Mouse (Mus musculus) heart, postnatal 36 days (tissue): ENCODE results near the gene Siah1a. TPM values are rescaled to one million over a fixed set of nuclear protein-coding genes. Genes with fewer than 3 reads are reported as not detected.
A peak's percentile ranks its signal among the peaks of the same experiment; 100 is the strongest.

ENCODE experiments used
- DNase-seq, 2 experiments: peaks; one replicate each; pipeline ENCODE4 v3.0.0; 2021 to 2022
- intact Hi-C: fragments of 180-260 bp; cut with DNase I; formaldehyde crosslinking; loops from one replicate; pipeline ENCODE4 v1.15.1; 2025
- total RNA-seq, 2 experiments: library from RNA; stranded (reverse); gene quantifications; 2 replicates each; pipeline ENCODE4 v1.2.3; 2021

Siah1a gene
- 10 to 100 TPM; 16.1 to 17.7 TPM for total RNA-seq

DNA sequence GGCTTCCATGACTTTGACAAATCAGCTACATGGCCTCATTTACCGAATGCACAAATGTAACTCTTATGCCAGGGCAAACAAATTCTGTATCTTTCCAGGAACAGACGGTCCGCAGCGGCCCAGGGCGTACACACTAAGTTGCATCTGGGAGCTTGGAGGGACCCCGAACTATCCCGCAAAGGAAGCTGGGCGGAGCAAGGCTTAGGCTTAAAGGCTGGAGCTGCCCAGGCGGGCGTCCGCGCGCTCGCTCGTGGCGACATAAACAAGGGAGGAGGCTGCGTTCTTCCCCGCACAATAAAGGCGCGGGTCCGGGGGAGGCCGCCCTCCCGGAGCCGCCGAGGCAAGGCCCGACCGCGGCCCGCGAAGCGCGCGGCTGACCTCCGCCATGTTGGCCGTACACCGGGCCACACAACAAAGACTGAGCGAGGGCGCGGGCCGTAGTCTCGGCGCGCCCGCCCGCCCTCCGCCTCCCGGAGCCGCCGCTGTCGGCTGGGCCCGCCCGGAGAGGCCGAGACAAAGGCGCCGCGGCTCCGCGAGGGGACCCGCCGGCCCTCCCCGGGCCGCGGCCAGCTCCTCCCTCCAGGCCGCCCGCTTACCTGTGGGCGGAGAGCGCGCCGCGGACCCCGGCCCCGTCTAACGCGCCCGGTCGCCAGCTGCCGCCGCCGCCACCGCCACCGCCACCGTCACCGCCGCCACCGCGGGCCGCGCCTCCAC is at the start of gene Siah1a, which contains the start of gene Gm10638:
Gene Siah1a (minus strand): TSS at position 714 of the 714 bp plus-strand sequence.
Gene Gm10638 (plus strand): TSS at position 479 of the 714 bp plus-strand sequence.
- DNase-seq, result peak; percentile 71 to 84
- intact Hi-C loops, result loop anchor here (5.0 to 10.0 kb wide), 2 partner anchors 157 to 1191 kb away; partner anchors contain the start of gene Dnaja2

DNA sequence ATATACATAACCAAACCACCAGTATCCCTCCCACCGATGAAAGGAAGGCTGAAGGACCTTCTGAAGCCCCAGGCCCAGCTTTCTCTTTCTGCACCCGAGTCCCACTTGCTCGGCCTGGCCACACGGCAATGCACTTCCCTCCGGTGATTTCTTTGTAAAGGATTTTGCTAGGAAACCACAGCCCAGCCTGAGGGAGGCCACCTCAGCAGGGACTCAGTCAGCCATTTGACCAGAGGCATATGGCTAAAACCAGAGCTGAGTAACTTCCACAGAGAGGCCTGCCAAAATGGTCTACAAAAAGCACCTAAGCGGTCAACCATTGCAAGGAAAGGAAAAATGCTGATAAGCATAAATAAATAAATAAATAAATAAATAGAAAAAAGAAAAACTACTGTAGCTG is 49.0 kb upstream of the Siah1a start:
- DNase-seq, result no peak
- intact Hi-C loops, result loop anchor here (5.0 kb wide), 1 partner anchor 72 kb away; no protein-coding TSS in a partner anchor

DNA sequence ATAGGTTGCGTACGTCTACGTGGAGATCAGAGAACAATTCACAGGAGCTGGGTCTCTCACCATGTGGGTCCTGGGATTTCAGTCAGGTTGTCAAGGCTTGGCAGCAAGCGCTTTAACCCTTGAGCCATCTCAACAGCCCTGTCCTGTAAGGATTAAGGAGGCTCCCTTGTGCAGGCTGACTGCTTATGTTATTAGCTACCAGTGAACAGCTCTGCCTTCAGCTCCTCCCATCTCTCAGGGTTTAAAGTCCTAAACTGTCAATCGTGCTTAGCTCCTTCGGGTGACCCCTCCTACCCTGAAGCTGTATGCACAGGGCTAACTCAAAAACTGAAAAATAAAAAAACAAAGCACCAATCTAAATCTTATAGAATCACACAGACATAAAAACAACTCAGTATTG is 45.8 kb upstream of the Siah1a start:
- intact Hi-C loops, result no loop called here
- DNase-seq, result no peak

DNA sequence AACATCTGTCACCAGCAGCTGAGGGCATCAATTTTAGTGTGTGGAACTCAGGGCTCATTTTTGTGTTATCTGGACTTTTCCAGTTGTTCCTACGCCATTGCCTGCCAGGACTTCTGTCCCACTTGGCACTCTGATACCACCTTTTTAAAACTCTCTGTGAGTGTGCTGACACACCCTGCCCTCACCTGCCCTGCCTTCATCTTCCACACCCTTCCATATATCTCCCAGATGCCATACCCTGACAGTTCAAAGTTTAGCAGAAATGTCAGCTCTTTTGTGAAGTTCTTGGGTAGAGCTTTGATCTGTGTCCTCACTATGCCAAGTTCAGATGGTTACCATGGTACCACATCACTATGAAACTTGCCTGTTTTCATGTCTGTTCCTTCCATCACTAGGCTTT is 43.8 kb upstream of the Siah1a start:
- intact Hi-C loops, result loop anchor here (2.0 to 5.0 kb wide), 2 partner anchors 31 to 98 kb away; partner anchors contain the start of gene N4bp1
- no peak for DNase-seq

DNA sequence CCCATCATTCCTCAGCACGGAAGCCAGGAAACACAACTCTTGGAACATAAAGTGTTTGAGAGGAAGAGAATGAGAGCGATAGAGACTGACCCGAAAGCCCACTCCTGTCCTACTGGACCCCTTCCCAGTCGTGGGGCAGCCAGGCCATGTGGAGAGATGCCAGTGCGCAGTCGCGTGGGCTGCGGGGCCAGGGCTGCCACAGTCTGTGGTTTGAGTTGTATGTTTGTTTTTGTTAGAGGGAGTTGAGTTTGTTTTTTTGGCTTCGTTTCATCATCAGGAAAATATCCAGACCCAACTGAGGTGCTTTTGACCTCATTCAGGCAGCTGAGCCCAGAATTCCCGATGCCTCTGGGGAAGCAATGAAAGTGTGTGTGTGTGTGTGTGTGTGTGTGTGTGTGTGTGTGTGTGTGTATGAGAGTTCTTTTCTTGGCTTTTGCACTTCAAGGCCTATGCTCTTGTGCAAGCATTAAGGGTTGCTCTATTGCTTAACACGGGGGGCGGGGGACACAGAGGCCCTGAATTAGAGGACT is 42.2 kb upstream of the Siah1a start:
- intact Hi-C loops, result loop anchor here (2.0 to 5.0 kb wide), 4 partner anchors 33 to 115 kb away; partner anchors contain the start of gene N4bp1
- DNase-seq, result peak; percentile 72 to 74

DNA sequence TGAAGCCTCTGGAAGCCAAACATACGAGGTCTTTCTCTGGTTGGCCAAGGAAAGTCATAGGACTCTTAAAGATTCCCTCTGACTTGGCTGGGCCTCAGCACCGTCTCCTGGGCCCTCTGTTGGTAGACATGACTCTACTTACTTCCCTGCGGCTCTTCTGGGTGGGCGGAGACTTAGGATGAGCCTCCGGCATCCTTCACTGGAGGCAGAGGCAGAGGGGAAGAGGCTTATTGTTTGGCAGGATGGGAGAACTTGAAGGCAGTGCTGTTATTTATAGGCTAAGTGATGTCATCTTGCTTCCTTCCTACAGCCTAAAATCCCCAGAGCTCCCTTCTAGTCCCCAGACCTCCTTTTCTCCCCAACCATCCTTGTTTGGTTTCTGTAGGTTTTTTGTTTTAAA is 40.8 kb upstream of the Siah1a start:
- DNase-seq, result no peak
- intact Hi-C loops, result loop anchor here (2.0 to 5.0 kb wide), 3 partner anchors 40 to 116 kb away; partner anchors contain the start of gene N4bp1

DNA sequence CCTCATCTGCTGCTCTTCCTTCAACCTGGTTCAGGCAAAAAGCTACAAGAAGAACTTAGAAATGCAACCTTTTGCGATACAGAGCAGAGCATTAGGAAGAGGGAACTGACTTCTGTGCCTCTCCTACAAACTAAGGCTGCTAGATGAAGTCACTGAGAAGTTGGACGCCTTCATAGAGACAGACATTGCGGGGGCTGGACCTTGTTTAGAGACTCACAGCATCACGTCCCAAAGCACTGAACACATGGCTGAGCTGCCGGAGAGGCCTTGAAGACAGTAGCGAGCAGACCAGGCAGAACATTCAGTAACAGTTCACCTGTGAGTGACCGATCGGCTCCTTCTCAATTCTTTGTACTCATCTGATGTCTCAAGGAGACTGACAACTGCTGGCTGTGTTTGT is 35.4 kb upstream of the Siah1a start:
- DNase-seq, result no peak
- intact Hi-C loops, result no loop called here

DNA sequence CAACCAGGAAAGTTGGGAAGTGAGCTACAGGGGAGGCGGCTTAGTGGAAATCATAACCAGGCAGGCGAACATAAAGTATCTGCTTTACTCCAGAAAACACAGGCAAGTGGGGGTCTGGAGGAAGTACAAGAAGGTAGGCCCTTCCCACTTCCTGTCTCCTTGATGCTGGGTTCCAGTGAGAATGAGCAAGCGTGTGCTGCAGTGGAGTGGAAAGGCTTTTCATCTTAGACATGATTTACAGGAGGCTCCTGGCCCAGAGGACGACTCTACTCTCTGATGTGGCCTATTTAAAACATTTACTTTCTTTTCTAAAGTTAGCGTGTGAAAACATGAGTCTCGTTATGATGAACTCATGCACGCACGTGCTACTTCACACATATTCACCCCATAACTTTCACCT is 33.5 kb upstream of the Siah1a start:
- intact Hi-C loops, result no loop called here
- no peak for DNase-seq

DNA sequence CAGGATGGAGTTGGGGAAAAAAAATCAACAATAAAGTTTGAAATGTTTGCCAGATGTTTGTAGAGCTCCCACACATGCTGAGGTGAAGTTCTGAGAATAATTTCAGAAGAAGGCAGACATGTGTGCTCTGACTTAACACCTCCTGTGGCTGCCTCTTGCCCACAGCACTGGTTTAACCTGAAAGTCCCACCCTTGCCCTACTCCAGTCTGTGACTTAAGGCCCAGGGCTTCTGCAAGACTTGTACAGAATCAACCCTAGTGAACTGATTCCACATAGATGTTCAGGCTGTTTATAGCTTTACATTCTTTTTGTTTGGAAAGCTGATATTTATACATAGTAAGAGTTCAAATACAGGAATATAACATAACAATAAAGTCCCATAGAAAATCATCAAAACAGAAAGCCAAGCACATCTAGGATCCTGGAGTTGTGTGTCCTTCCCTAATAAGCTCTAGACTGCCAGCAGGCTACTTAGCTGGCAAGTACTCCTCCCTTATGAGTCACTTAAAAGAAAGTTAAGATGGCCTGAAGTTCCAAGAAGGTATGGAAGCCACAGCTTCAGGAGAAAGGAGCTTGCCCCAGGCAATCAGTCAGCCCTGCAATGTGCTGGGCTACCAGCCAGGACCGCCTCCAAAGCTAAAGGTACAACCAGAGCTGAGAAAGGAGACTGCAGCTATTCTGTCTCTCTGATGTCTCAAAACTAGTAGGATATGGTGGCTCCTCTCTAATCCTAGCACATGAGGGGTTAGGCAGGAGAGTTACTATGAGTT is 24.4 kb upstream of the Siah1a start:
- DNase-seq, result no peak
- intact Hi-C loops, result no loop called here

DNA sequence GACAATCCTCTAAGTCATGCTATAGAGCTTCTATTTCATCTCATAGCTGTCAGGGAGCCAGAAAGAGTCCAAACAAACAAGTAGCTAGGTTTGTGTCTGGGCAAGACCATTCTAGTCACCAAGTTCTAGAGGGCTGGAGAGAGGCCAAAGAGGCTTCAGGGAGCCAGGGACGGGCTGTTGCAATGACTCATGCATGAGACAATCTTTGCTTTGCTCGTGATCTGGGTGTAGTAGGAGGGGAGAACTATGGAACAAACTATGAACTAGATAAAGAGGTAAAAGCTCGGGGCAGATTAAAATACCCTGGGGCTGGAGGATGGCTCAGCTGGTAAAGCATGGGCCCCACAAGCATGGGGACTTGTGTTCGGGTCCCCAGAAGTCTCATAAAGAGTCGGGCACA is 22.8 kb upstream of the Siah1a start:
- intact Hi-C loops, result no loop called here
- peak; percentile 59 to 70 for DNase-seq

DNA sequence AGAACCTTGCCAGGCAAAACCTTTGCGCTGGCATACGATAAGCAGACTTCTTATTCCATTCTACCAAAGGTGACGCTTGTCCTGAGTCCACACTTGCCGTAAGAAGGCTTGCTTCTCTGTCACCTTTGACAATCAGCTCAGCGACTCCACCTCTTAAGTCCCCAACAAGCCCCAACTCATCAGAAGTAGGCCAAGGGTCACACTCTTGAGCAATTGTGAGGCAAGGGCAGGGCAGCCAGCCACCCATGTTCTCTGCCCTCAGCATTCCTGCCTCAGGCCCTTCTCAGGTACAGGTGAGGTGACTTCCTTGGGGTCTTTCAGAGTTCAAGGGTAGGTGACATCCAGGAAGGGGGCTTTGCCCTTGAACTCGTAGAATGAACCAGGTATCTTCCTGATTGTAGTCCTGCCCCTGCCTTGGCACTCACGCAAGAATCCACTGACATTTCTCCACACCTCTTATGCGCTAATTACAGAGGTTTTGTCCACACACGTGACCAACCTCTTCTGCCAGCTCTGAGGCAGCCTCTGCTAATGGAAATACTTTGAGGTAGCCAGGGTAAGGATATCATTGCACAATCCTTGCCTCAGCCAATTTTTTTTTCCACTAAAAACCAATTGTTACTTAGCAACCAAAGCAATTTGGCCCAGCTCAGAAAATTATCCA is 20.9 kb upstream of the Siah1a start:
- DNase-seq, result peak in 1 of 2 experiments; percentile 54
- intact Hi-C loops, result no loop called here

DNA sequence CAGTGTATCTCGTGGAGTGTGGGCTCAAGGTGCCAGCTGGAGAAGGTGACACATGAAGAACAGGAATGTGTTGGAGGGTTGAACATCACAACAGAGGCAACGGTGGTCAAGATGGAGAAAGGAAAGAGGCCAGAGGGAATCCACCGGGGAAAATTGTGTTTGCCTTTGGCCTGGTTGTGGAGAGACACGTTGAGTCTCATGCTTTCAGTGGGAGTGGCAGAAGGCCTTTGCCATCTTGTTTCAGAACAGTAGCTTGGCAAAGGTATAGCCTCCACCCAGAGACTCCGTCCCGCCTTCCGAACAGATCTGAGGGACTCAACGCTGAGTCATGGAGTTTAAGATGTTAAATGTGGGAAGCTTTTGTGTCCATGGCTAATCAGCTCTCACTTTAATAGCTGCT is 19.9 kb upstream of the Siah1a start:
- no peak for DNase-seq
- intact Hi-C loops, result no loop called here

DNA sequence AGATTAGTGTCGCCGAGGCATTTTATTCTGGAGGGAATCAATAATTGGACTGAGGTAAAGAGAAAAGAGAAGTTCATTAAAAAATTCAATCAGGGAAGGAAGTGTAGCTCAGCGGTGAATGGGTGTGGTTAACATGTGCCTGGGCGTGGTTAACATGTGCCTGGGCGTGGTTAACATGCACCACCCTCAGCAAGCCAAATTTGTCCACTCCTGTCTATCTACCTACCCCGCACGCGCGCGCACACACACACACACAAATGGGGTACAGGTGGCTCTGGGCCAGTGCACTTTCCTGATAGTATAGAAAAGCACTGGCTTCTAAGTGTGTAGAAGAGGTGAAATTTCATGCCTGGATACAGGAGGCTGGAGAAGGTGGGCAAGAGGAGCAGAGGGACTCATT is 19.4 kb upstream of the Siah1a start:
- intact Hi-C loops, result no loop called here
- DNase-seq, result no peak

DNA sequence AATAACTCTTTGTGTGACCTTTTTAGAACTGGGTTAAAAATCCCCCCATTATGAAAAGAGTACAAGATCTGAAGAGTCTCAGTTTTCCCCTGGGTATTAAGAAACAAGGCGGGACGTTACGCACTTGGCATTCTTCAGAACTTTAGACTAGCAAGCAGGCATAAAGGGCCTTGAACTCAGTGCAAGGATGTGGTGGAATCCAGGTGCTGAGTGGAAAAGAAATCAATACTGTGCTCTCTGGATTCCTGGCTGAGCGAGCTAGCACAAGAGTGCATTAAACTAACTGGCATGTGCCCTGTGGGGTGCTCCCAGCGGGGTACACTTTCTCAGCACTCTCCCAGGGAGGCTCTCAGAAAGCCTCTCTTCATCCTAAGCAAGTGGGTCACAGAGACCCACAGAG is 17.1 kb upstream of the Siah1a start:
- intact Hi-C loops, result no loop called here
- DNase-seq, result no peak

DNA sequence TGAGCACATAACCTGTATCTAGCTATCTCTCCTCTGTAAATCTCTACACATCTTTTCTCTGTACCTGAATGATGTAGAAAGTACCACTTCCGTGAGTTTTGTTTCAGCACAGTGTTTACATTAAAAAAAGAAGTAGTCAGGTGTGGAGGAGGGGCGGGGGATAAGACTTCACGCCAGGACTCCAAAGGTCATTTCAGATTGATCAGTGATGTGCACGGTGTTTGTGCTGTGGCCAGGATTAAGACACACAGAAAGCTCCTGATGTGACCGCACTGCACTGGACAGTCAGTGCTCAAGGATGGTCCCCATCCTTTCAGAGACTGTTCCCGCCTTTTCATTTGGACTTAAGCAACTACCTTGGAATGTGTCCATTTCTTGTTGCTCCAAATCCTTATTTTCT is 15.0 kb upstream of the Siah1a start:
- DNase-seq, result no peak
- intact Hi-C loops, result no loop called here

DNA sequence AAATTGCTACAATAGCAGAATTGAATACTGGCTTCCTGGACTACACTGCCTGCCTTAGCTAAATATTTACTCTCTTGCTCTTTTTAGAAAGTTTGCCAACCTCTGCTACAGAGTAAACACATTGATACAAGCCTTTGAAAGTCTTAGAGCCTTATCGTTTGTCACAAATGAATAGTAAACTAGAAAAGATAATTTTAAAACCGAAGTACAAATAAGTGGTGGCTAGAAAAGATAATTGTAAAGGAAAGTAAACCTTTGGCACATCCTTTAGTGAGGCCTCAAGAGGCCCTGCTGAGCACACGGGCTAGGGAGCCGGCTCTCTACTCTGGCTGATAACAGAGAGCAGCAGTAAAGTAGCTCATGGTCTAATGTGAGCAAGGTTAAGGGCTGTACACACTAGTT is 13.4 kb upstream of the Siah1a start:
- intact Hi-C loops, result no loop called here
- no peak for DNase-seq

DNA sequence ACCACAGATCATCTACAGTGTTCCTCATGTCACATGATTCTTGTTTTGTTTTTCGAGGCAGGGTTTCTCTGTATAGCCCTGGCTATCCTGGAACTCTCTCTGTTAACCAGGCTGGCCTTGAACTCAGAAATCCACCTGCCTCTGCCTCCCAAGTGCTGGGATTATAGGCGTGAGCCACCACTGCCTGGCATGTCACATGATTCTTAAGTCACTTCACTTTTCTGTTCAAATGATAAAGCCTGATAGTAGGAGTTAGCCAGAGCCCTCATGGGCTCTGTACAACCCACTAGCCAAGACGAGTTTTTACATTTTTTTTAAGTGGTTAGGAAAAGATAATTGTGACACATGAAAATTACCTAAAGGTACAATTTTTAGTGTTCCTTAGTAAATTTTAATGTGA is 12.9 kb upstream of the Siah1a start:
- intact Hi-C loops, result no loop called here
- DNase-seq, result no peak

DNA sequence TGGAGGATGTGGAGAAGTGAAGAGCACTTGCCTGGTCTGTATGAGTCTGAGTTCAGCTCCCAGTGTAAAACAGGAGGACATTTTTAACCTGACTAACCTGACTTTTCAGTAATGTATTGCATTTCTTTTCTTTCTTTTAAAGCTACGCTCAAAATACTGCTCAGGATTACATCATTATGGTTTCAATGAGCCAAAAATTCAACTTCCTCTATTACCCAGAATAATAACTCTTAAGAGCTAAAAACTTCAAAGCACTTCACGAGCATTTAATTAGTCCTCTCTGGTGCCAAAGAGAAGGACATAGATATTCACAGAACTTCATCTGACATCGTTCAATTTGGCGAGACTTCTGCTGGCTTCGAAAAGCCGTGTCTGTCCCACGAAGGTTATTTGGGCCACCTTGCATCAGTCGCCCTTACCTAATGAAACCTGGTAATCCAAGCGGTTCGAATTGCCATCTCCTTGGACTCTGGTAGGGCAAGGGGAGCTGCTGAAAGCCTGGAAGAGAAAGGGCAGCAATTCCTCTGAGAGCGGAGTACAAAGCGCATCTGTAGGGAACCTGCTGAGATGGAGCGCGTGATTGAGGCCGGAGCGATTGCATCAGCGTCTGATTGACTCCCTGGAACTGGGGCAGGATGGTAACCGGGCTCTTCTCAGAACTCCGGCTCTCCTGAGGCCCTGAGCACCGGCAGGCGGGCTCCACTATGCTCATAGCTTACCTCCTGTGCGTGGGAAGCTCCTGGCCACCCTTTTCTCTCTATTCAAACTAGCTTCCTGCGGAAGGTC is 11.4 kb upstream of the Siah1a start:
- DNase-seq, result peak in 1 of 2 experiments; percentile 31
- intact Hi-C loops, result no loop called here

DNA sequence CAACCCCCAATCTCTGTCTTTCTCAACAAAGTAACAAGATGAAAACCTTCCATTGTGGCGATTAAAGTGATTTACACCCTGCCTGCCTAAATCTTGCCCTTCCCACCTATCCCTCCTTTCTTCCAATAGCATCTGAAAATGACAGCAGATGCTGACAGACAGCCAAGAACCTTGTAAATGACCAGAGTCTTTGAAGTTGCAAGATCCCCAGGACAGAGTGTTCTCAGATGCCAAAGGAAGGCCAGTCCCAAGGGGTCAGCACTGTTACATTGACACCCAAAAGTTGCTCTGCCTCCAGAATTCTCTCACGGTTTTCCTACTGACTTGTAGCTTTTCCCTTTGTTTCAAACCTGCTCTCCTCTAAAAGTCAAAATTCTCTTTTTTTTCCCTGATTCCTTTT is 4.1 kb upstream of the Siah1a start:
- intact Hi-C loops, result loop anchor here (5.0 to 10.0 kb wide), 2 partner anchors 152 to 1195 kb away; partner anchors contain the start of gene Dnaja2
- DNase-seq, result no peak

DNA sequence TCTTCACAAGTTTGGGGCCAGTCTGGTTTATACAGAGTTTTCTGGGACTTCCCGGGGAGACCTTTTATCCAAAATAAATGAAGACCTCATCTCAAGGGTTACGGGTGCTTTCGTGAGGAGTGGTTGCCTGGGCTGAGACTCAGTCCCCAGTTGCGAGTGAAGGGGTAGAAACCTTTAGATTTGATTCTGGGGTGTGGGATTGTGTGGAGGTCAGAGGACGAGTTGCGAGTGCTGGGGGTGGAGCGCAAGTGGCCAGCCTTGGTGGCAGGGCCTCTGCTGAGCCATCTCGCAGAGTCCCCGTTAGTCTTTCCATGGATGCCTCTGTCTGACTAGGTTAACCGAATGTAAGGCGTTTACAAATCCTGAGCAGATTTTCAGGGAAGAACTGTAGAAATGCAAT is 777 bp upstream of the Siah1a start:
- peak in 1 of 2 experiments; percentile 28 for DNase-seq
- intact Hi-C loops, result loop anchor here (2.0 to 10.0 kb wide), 3 partner anchors 40 to 1192 kb away; partner anchors contain the start of gene Dnaja2
